Mouse (Mus musculus): Measurements from ENCODE around the gene Cpm.
"Not testable (repeated sequence)": the region's sequence is repeated elsewhere in the genome, so short reads cannot be mapped to it uniquely, and the experiment has no call there.

Cpm gene

GRCm38 (mm10) chr10:117607051-117607803, 22.1 kb upstream of the Cpm start:
- DNase-seq (ENCODE audit: low spot score in 2 of 2), result no peak

- DNase-seq (ENCODE audit: low spot score in 2 of 2), result no peak
Observed at GRCm38 (mm10) chr10:117607804-117608279, 21.5 kb upstream of the Cpm start.

- no peak for DNase-seq (ENCODE audit: low spot score in 2 of 2)
Observed at GRCm38 (mm10) chr10:117608487-117608886, 20.8 kb upstream of the Cpm start.

- DNase-seq (ENCODE audit: low spot score in 2 of 2), result no peak
Observed at GRCm38 (mm10) chr10:117608988-117609809, 20.1 kb upstream of the Cpm start.

GRCm38 (mm10) chr10:117609810-117610090, 19.6 kb upstream of the Cpm start:
- DNase-seq (ENCODE audit: low spot score in 2 of 2), result no peak

GRCm38 (mm10) chr10:117610160-117610764, 19.0 kb upstream of the Cpm start:
- DNase-seq (ENCODE audit: low spot score in 2 of 2), result no peak

GRCm38 (mm10) chr10:117610794-117611384, 18.4 kb upstream of the Cpm start:
- no peak for DNase-seq (ENCODE audit: low spot score in 2 of 2)

- DNase-seq (ENCODE audit: low spot score in 2 of 2), result no peak
Observed at GRCm38 (mm10) chr10:117611503-117611902, 17.8 kb upstream of the Cpm start.

- DNase-seq (ENCODE audit: low spot score in 2 of 2), result no peak
Observed at GRCm38 (mm10) chr10:117611976-117612375, 17.3 kb upstream of the Cpm start.

- no peak for DNase-seq (ENCODE audit: low spot score in 2 of 2)
Observed at GRCm38 (mm10) chr10:117612621-117613584, 16.4 kb upstream of the Cpm start.

GRCm38 (mm10) chr10:117613960-117614359, 15.3 kb upstream of the Cpm start:
- no peak for DNase-seq (ENCODE audit: low spot score in 2 of 2)

GRCm38 (mm10) chr10:117614387-117614786, 14.9 kb upstream of the Cpm start:
- DNase-seq (ENCODE audit: low spot score in 2 of 2), result no peak

- DNase-seq (ENCODE audit: low spot score in 2 of 2), result no peak
Observed at GRCm38 (mm10) chr10:117615239-117615638, 14.1 kb upstream of the Cpm start.

- no peak for DNase-seq (ENCODE audit: low spot score in 2 of 2)
Observed at GRCm38 (mm10) chr10:117615746-117616145, 13.6 kb upstream of the Cpm start.

- no peak for DNase-seq (ENCODE audit: low spot score in 2 of 2)
Observed at GRCm38 (mm10) chr10:117616191-117616680, 13.1 kb upstream of the Cpm start.

GRCm38 (mm10) chr10:117616765-117617164, 12.5 kb upstream of the Cpm start:
- DNase-seq (ENCODE audit: low spot score in 2 of 2), result not testable (repeated sequence)

GRCm38 (mm10) chr10:117617568-117618345, 11.5 kb upstream of the Cpm start:
- DNase-seq (ENCODE audit: low spot score in 2 of 2), result no peak

- DNase-seq (ENCODE audit: low spot score in 2 of 2), result no peak
Observed at GRCm38 (mm10) chr10:117619041-117619861, 10.0 kb upstream of the Cpm start.

GRCm38 (mm10) chr10:117619862-117620179, 9.5 kb upstream of the Cpm start:
- no peak for DNase-seq (ENCODE audit: low spot score in 2 of 2)
